Mouse (Mus musculus) granulocyte monocyte progenitor cell, adult 5-6 weeks (primary cell): ENCODE data around the gene Lce1f. TPM values are rescaled to one million over a fixed set of nuclear protein-coding genes. Genes with fewer than 3 reads are reported as not detected.

Source experiments
- ATAC-seq: replicated peaks from 2 replicates; pipeline ENCODE4 v1.8.0; 2016; ENCODE audit warnings: mild to moderate bottlenecking, moderate TSS enrichment, inconsistent platforms; ENCODE audit not compliant: poor library complexity, severe bottlenecking
- total RNA-seq, 2 experiments: library from RNA; stranded (forward) in 1 of 2; stranded (reverse) in 1 of 2; fragments of 200-712, 200-1000 nt in 1 of 2; fragments of >200 nt in 1 of 2; fragmentation: Nextera tagmentation in 1 of 2; gene quantifications; 2 replicates each; pipeline ENCODE4 v1.2.3; 2014 to 2017

Lce1f gene
- total RNA-seq (2014; fragmentation: Nextera tagmentation): not detected in 2 replicates
- total RNA-seq (2017): not detected in 2 replicates

GRCm38 (mm10) chr3:92720250-92720649, at the start of gene Lce1f:
Gene Lce1f (minus strand): TSS chr3:92720350.
- ATAC-seq: no peak

GRCm38 (mm10) chr3:92764965-92765364, 44.8 kb upstream of the Lce1f start, which contains the start of gene Lce1h:
Gene Lce1h (minus strand): TSS chr3:92765065.
- no peak for ATAC-seq

- no peak for ATAC-seq
Observed at GRCm38 (mm10) chr3:92753197-92753596, 33.0 kb upstream of the Lce1f start.

GRCm38 (mm10) chr3:92752238-92752637, 32.1 kb upstream of the Lce1f start, which contains the start of gene Lce1g:
Gene Lce1g (minus strand): TSS chr3:92752338.
- ATAC-seq: no peak

GRCm38 (mm10) chr3:92738996-92739395, 18.8 kb upstream of the Lce1f start, which contains the start of gene Gm38119:
Gene Gm38119 (minus strand): TSS chr3:92739096.
- no peak for ATAC-seq

DNA sequence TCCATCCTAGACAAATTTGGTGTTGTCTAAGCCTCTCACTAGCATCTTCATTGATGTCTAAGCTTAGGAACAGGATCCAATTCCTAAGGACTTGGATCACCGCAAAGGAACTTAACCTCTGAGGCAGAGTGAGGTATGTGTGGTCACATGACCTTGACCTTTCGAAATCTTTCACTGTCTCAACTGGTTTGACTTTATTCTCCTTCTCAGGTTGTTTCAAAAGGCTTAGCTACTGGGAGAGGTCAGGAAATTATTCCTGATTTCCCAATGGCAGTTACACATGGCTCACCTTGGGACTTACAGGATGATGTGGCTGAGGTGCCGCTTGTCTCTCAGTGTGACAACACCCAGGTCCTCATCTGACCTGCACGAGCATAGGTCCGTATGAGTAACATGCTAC, 2.5 kb upstream of the Lce1f start:
- no peak for ATAC-seq

GRCm38 (mm10) chr3:92715122-92715521, 5.0 kb downstream of the Lce1f start:
- no peak for ATAC-seq

GRCm38 (mm10) chr3:92708974-92709373, 11.2 kb downstream of the Lce1f start, which contains the start of gene Lce1e:
Gene Lce1e (minus strand): TSS chr3:92709074.
- no peak for ATAC-seq

DNA sequence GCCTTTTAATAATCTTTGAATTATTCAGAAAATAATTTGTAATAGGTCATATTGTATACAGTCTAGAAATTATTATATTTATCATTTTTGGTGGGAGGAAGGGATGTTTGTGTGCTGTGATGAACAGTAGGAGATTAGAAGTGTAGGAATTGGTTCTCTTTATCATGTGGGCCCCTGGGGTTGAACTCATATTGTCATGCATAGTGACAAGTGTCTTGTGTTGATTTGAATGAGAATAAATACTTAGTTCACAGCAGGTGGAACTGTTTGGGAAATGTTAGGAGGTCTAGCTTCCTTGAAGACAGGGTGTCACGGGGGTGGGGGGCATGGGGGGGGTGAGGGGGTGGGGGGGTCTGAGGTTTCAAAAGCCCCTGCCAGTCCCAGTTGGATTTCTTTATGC, 25.5 kb downstream of the Lce1f start:
- ATAC-seq: no peak

GRCm38 (mm10) chr3:92691688-92692087, 28.5 kb downstream of the Lce1f start:
- ATAC-seq: no peak

DNA sequence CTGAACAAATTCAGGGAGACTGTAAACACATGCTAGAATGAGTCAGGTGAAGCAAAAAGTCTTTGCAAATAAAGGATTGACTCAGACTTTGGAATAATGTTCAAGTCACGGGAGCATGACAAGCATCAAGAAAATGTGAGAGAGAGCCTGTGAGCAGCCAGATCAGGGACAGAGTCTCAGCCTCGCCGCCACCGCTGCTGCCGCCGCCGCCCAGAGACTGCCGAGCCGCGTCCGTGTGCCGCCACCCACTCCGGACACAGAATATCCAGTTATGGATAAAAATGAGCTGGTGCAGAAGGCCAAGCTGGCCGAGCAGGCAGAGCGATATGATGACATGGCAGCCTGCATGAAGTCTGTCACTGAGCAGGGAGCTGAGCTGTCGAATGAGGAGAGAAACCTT, 31.0 kb downstream of the Lce1f start:
- peak; percentile 62 for ATAC-seq

DNA sequence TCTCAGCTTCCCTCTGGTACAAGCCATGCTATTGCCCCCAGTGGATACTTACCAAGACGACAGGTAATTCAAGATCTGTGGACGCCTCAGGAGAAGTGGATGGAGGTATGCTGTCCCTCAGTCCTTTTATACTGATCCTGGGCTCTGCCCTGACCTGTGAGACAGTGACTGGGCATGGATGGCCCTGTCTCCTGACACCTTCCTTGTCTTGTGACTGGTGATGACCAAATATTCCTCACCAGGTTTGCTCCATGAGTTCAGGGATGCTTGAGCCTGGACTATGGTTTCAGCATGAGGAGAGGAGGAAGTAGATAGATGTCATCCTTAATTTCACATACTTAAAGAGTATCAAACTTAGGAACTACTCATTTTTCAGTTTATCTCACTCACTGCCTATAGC, 33.0 kb downstream of the Lce1f start, which contains the start of gene Lce1d:
TSS of gene Lce1d (minus strand) at position 101 of the 400 bp plus-strand sequence.
- ATAC-seq: no peak

GRCm38 (mm10) chr3:92678947-92679346, 41.2 kb downstream of the Lce1f start, which contains the start of gene Lce1c:
Gene Lce1c (plus strand): TSS chr3:92679247.
- ATAC-seq: no peak

DNA sequence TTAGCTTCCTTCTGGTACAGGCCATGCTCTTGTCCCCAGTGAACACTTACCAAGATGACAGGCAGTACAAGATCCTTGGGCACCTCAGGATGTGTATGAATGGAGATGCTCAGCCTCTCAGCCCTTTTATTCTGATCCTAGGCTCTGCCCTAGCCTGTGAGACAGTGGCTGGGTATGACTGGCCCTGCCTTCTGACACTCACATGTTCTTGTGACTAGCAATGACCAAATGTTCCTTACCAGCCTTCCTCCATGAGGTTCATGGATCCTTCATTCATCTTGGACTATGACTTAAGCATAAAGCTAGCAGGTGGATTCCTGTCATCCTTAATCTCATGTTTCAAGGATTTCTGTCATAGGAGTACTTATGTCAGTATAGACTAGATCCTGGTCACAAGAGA, 49.9 kb downstream of the Lce1f start, which contains the start of gene Lce1a2:
TSS of gene Lce1a2 (minus strand) at position 101 of the 400 bp plus-strand sequence.
- ATAC-seq: no peak

Other genes starting within 250 kb of the Lce1f start
- not detected in 2 replicates for gene Sprr1a, start 234.5 kb downstream of the Lce1f start, total RNA-seq (2014; fragmentation: Nextera tagmentation)
- not detected in 2 replicates for gene Sprr1a, start 234.5 kb downstream of the Lce1f start, total RNA-seq (2017)
- gene Sprr4, start 219.9 kb downstream of the Lce1f start, total RNA-seq (2014; fragmentation: Nextera tagmentation): not detected in 2 replicates
- not detected in 2 replicates for gene Sprr4, start 219.9 kb downstream of the Lce1f start, total RNA-seq (2017)
- not detected in 2 replicates for gene 2310046K23Rik, start 185.8 kb downstream of the Lce1f start, total RNA-seq (2014; fragmentation: Nextera tagmentation)
- gene 2310046K23Rik, start 185.8 kb downstream of the Lce1f start, total RNA-seq (2017): not detected in 2 replicates
- gene Ivl, start 146.6 kb downstream of the Lce1f start, total RNA-seq (2014; fragmentation: Nextera tagmentation): not detected in 2 replicates
- not detected in 2 replicates for gene Ivl, start 146.6 kb downstream of the Lce1f start, total RNA-seq (2017)
- gene Smcp, start 131.4 kb downstream of the Lce1f start, total RNA-seq (2014; fragmentation: Nextera tagmentation): not detected in 2 replicates
- not detected in 2 replicates for gene Smcp, start 131.4 kb downstream of the Lce1f start, total RNA-seq (2017)
- gene 2210017I01Rik, start 112.9 kb downstream of the Lce1f start, total RNA-seq (2014; fragmentation: Nextera tagmentation): not detected in 2 replicates
- gene 2210017I01Rik, start 112.9 kb downstream of the Lce1f start, total RNA-seq (2017): not detected in 2 replicates
- not detected in 2 replicates for gene Lce6a, start 98.7 kb downstream of the Lce1f start, total RNA-seq (2014; fragmentation: Nextera tagmentation)
- not detected in 2 replicates for gene Lce6a, start 98.7 kb downstream of the Lce1f start, total RNA-seq (2017)
- not detected in 2 replicates for gene Lce1a1, start 72.0 kb downstream of the Lce1f start, total RNA-seq (2014; fragmentation: Nextera tagmentation)
- gene Lce1a1, start 72.0 kb downstream of the Lce1f start, total RNA-seq (2017): not detected in 2 replicates
- not detected in 2 replicates for gene Lce1b, start 63.4 kb downstream of the Lce1f start, total RNA-seq (2014; fragmentation: Nextera tagmentation)
- gene Lce1b, start 63.4 kb downstream of the Lce1f start, total RNA-seq (2017): not detected in 2 replicates
- not detected in 2 replicates for gene Lce1a2, start 50.0 kb downstream of the Lce1f start, total RNA-seq (2014; fragmentation: Nextera tagmentation)
- gene Lce1a2, start 50.0 kb downstream of the Lce1f start, total RNA-seq (2017): not detected in 2 replicates
- not detected in 2 replicates for gene Lce1c, start 41.1 kb downstream of the Lce1f start, total RNA-seq (2014; fragmentation: Nextera tagmentation)
- gene Lce1c, start 41.1 kb downstream of the Lce1f start, total RNA-seq (2017): not detected in 2 replicates
- not detected in 2 replicates for gene Lce1d, start 33.1 kb downstream of the Lce1f start, total RNA-seq (2014; fragmentation: Nextera tagmentation)
- gene Lce1d, start 33.1 kb downstream of the Lce1f start, total RNA-seq (2017): not detected in 2 replicates
- gene Lce1e, start 11.3 kb downstream of the Lce1f start, total RNA-seq (2014; fragmentation: Nextera tagmentation): not detected in 2 replicates
- not detected in 2 replicates for gene Lce1e, start 11.3 kb downstream of the Lce1f start, total RNA-seq (2017)
- gene Gm38119, start 18.7 kb upstream of the Lce1f start, total RNA-seq (2014; fragmentation: Nextera tagmentation): not detected in 2 replicates
- gene Gm38119, start 18.7 kb upstream of the Lce1f start, total RNA-seq (2017): not detected in 2 replicates
- not detected in 2 replicates for gene Lce1g, start 32.0 kb upstream of the Lce1f start, total RNA-seq (2014; fragmentation: Nextera tagmentation)
- not detected in 2 replicates for gene Lce1g, start 32.0 kb upstream of the Lce1f start, total RNA-seq (2017)
- not detected in 2 replicates for gene Lce1h, start 44.7 kb upstream of the Lce1f start, total RNA-seq (2014; fragmentation: Nextera tagmentation)
- not detected in 2 replicates for gene Lce1h, start 44.7 kb upstream of the Lce1f start, total RNA-seq (2017)
- not detected in 2 replicates for gene Lce1i, start 58.5 kb upstream of the Lce1f start, total RNA-seq (2014; fragmentation: Nextera tagmentation)
- not detected in 2 replicates for gene Lce1i, start 58.5 kb upstream of the Lce1f start, total RNA-seq (2017)
- gene Lce1j, start 70.2 kb upstream of the Lce1f start, total RNA-seq (2014; fragmentation: Nextera tagmentation): not detected in 2 replicates
- not detected in 2 replicates for gene Lce1j, start 70.2 kb upstream of the Lce1f start, total RNA-seq (2017)
- gene Lce1k, start 87.5 kb upstream of the Lce1f start, total RNA-seq (2014; fragmentation: Nextera tagmentation): not detected in 2 replicates
- gene Lce1k, start 87.5 kb upstream of the Lce1f start, total RNA-seq (2017): not detected in 2 replicates
- not detected in 2 replicates for gene Kprp, start 106.9 kb upstream of the Lce1f start, total RNA-seq (2014; fragmentation: Nextera tagmentation)
- gene Kprp, start 106.9 kb upstream of the Lce1f start, total RNA-seq (2017): not detected in 2 replicates
- not detected in 2 replicates for gene Lce1l, start 130.9 kb upstream of the Lce1f start, total RNA-seq (2014; fragmentation: Nextera tagmentation)
- not detected in 2 replicates for gene Lce1l, start 130.9 kb upstream of the Lce1f start, total RNA-seq (2017)
- gene 2310050C09Rik, start 149.9 kb upstream of the Lce1f start, total RNA-seq (2014; fragmentation: Nextera tagmentation): not detected in 2 replicates
- gene 2310050C09Rik, start 149.9 kb upstream of the Lce1f start, total RNA-seq (2017): not detected in 2 replicates
- gene Lce3a, start 205.9 kb upstream of the Lce1f start, total RNA-seq (2014; fragmentation: Nextera tagmentation): not detected in 2 replicates
- gene Lce3a, start 205.9 kb upstream of the Lce1f start, total RNA-seq (2017): not detected in 2 replicates
- gene Lce3b, start 212.6 kb upstream of the Lce1f start, total RNA-seq (2014; fragmentation: Nextera tagmentation): not detected in 2 replicates
- gene Lce3b, start 212.6 kb upstream of the Lce1f start, total RNA-seq (2017): not detected in 2 replicates
- gene Lce3c, start 224.1 kb upstream of the Lce1f start, total RNA-seq (2014; fragmentation: Nextera tagmentation): not detected in 2 replicates
- gene Lce3c, start 224.1 kb upstream of the Lce1f start, total RNA-seq (2017): not detected in 2 replicates
- gene Lce3d, start 237.0 kb upstream of the Lce1f start, total RNA-seq (2014; fragmentation: Nextera tagmentation): not detected in 2 replicates
- gene Lce3d, start 237.0 kb upstream of the Lce1f start, total RNA-seq (2017): not detected in 2 replicates
- not detected in 2 replicates for gene Lce3e, start 246.7 kb upstream of the Lce1f start, total RNA-seq (2014; fragmentation: Nextera tagmentation)
- gene Lce3e, start 246.7 kb upstream of the Lce1f start, total RNA-seq (2017): not detected in 2 replicates